24 mouse cellular contexts compared by ENCODE assay signal in genomic region chr10:54797306-54797705, GRCm38 (mm10).
"Had no signal": no experiment of that assay in that cellular context is flagged by ENCODE, and none has a peak within 500 bp of the region (broad histone marks: within the 10 kb centered on the region; RNA-seq: fewer than 3 reads in every experiment).

No protein-coding gene starts in this region.

- H3K27ac ChIP-seq: intestine, embryonic 15.5 days; kidney, embryonic 15.5 days; limb, embryonic 10.5 days; limb, embryonic 13.5 days; liver, embryonic 12.5 days; liver, embryonic 15.5 days; lung, embryonic 15.5 days; midbrain, embryonic 10.5 days; midbrain, embryonic 13.5 days; neural tube, embryonic 13.5 days; stomach, embryonic 15.5 days had no signal

- DNase-seq: kidney, adult 11 months; kidney, adult 8-10 months; kidney, postnatal 10 days; kidney, postnatal 36 days; liver; lung, adult 18-20 months; lung, postnatal 10 days; lung, postnatal 36 days; retina, postnatal 1 day; thymus, adult 18-20 months; thymus, postnatal 36 days had no signal

- H3K4me3 ChIP-seq: intestine, embryonic 15.5 days; kidney, embryonic 15.5 days; limb, embryonic 10.5 days; limb, embryonic 13.5 days; liver, embryonic 12.5 days; liver, embryonic 15.5 days; lung, embryonic 15.5 days; megakaryocyte, embryonic 14.5 days; midbrain, embryonic 10.5 days; midbrain, embryonic 13.5 days; myocyte; neural tube, embryonic 13.5 days; stomach, embryonic 15.5 days had no signal
